In the genomic region with DNA sequence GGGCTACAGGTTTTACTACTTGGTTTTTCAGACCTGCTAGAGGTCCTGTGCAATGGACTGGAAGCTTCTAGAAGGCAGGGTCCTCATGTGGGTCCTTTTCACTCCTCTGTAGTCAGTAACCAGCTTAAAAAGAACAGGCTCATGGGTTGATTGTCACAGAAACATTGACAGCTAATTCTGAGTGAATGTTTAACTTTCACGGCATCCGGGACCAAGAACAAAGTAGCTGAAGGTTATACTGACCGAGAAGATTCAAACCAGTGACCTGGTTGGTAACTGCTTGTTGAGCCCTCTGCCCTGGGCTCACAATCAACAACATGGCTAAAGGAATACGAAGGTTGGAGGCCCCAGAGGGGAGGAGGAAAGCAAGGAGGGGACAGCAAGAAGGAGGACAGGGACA, we compare ENCODE assay signal across 43 mouse cellular contexts. TPM values are rescaled to one million over a fixed set of nuclear protein-coding genes. Genes with fewer than 3 reads are reported as not detected.
DNase-seq lines count a peak whose midpoint lies in the region; ATAC-seq and TF ChIP-seq lines count a peak whose summit lies in the region.
"Had no signal": no experiment of that assay in that cellular context is flagged by ENCODE, and none has a peak within 500 bp of the region (broad histone marks: within the 10 kb centered on the region; RNA-seq: fewer than 3 reads in every experiment).

No protein-coding gene starts in this region.

- ATAC-seq in liver, postnatal 0 days: peak; percentile 30; the same call in 1 of the 2 replicates
- ATAC-seq in liver, embryonic 11.5 days (replicated peaks; ENCODE audit: low FRiP score): no peak
- ATAC-seq: activated CD4-positive, CD25-positive, alpha-beta regulatory T cell, adult 4 months; forebrain, embryonic 16.5 days; intestine, embryonic 16.5 days; midbrain, embryonic 16.5 days had no signal

- 0 out of 2 replicates have a peak overlapping the region, but pooled peaks have one; percentile 36 for H3K27ac ChIP-seq in heart, embryonic 10.5 days
- H3K27ac ChIP-seq in liver, postnatal 0 days (ENCODE audit: low read depth): 0 out of 2 replicates have a peak overlapping the region, but pooled peaks have one; percentile 48
- no peak overlapping the region for H3K27ac ChIP-seq in liver, embryonic 11.5 days (ENCODE audit: low read depth, low read length)
- no peak overlapping the region for H3K27ac ChIP-seq in gastrocnemius, adult 2 months
- H3K27ac ChIP-seq: heart, adult 2 months; hindbrain, embryonic 12.5 days; limb, embryonic 12.5 days; liver, embryonic 14.5 days; lung, embryonic 15.5 days; neural tube, embryonic 12.5 days; stomach, embryonic 15.5 days had no signal

- H3K9ac ChIP-seq in liver, postnatal 0 days (replicated peaks): 0 out of 2 replicates have a peak overlapping the region, but pooled peaks have one; percentile 5
- H3K9ac ChIP-seq in liver, embryonic 11.5 days (ENCODE audit: low read depth, low read length): no peak overlapping the region
- H3K9ac ChIP-seq: hindbrain, embryonic 12.5 days; limb, embryonic 12.5 days; liver, embryonic 14.5 days; lung, embryonic 15.5 days; neural tube, embryonic 12.5 days; stomach, embryonic 15.5 days had no signal

- no peak overlapping the region for H3K4me3 ChIP-seq in heart, embryonic 10.5 days
- H3K4me3 ChIP-seq in liver, postnatal 0 days (ENCODE audit: low read depth, low read length): no peak overlapping the region
- no peak overlapping the region for H3K4me3 ChIP-seq in liver, embryonic 11.5 days (ENCODE audit: low read depth, low read length)
- no peak overlapping the region for H3K4me3 ChIP-seq in gastrocnemius, adult 2 months
- H3K4me3 ChIP-seq: erythroblast, embryonic 14.5 days; heart, adult 2 months; hindbrain, embryonic 12.5 days; limb, embryonic 12.5 days; lung, embryonic 15.5 days; neural tube, embryonic 12.5 days; stomach, embryonic 15.5 days had no signal

- H3K9me3 ChIP-seq in heart, embryonic 10.5 days: no peaks in the 10 kb centered on the region
- no peaks in the 10 kb centered on the region for H3K9me3 ChIP-seq in liver, postnatal 0 days (ENCODE audit: low read length)
- H3K9me3 ChIP-seq in liver, embryonic 11.5 days (ENCODE audit: control insufficient read depth, low read length): no peaks in the 10 kb centered on the region
- H3K9me3 ChIP-seq: hindbrain, embryonic 12.5 days; limb, embryonic 12.5 days; lung, embryonic 15.5 days; neural tube, embryonic 12.5 days; stomach, embryonic 15.5 days had no signal

- no peak overlapping the region for H3K4me2 ChIP-seq in liver, postnatal 0 days (ENCODE audit: low read depth, low read length)
- no peak overlapping the region for H3K4me2 ChIP-seq in liver, embryonic 11.5 days
- H3K4me2 ChIP-seq: hindbrain, embryonic 12.5 days; limb, embryonic 12.5 days; lung, embryonic 15.5 days; midbrain, embryonic 11.5 days; neural tube, embryonic 12.5 days; stomach, embryonic 15.5 days had no signal

- no peak for DNase-seq in heart, embryonic 10.5 days (ENCODE audit: low spot score)
- DNase-seq in heart, postnatal 25 days (ENCODE audit: low spot score): no peak
- DNase-seq in liver, postnatal 0 days: no peak
- DNase-seq in liver, embryonic 11.5 days (ENCODE audit: low spot score): no peak
- DNase-seq in kidney, postnatal 14 days: peak; percentile 47
- DNase-seq in yolk sac, embryonic 10.5 days (ENCODE audit: low spot score): peak; percentile 49
- no peak for DNase-seq in gastrocnemius, adult 2 months
- no peak for DNase-seq in thymus, postnatal 0 days (ENCODE audit: low spot score)
- DNase-seq: adrenal gland, adult 2 months; adrenal gland, postnatal 36 days; cerebellum, adult 18-20 months; cerebellum, postnatal 10 days; heart, postnatal 14 days; thymus, adult 2 months; thymus, postnatal 4 days had no signal

- WGBS in heart, embryonic 10.5 days: 81% methylated on average over 4 of the region's 4 CpGs
- WGBS in liver, postnatal 0 days (ENCODE audit: insufficient replicate concordance): 56% methylated on average over 4 of the region's 4 CpGs
- WGBS in liver, embryonic 11.5 days: 70% methylated on average over 4 of the region's 4 CpGs

- H3K36me3 ChIP-seq in heart, embryonic 10.5 days: no peaks in the 10 kb centered on the region
- H3K36me3 ChIP-seq in liver, postnatal 0 days (replicated peaks; ENCODE audit: insufficient read depth, low read length): no peaks in the 10 kb centered on the region
- no peaks in the 10 kb centered on the region for H3K36me3 ChIP-seq in liver, embryonic 11.5 days (ENCODE audit: control insufficient read depth, insufficient read depth, low read length)
- H3K36me3 ChIP-seq: hindbrain, embryonic 12.5 days; limb, embryonic 12.5 days; lung, embryonic 15.5 days; neural tube, embryonic 12.5 days; stomach, embryonic 15.5 days had no signal

- TF ChIP-seq EP300 in liver, postnatal 0 days (IDR thresholded peaks at IDR 0.05; ENCODE audit: low read depth): no peak

- peaks cover 10% of the 10 kb centered on the region; the same call in 1 of the 2 replicates for H3K4me1 ChIP-seq in heart, embryonic 10.5 days
- H3K4me1 ChIP-seq in liver, postnatal 0 days (ENCODE audit: insufficient read depth): peaks cover 15% of the 10 kb centered on the region; the same call in 1 of the 2 replicates
- H3K4me1 ChIP-seq in liver, embryonic 11.5 days (replicated peaks; ENCODE audit: control insufficient read depth, insufficient read depth, low read length): peaks cover 3% of the 10 kb centered on the region; the same call in 1 of the 2 replicates
- H3K4me1 ChIP-seq: hindbrain, embryonic 12.5 days; neural tube, embryonic 12.5 days; stomach, embryonic 15.5 days had no signal

- H3K27me3 ChIP-seq in heart, embryonic 10.5 days (ENCODE audit: insufficient read depth, poor library complexity, severe bottlenecking): no peaks in the 10 kb centered on the region
- H3K27me3 ChIP-seq in liver, postnatal 0 days (ENCODE audit: insufficient read depth, low read length): no peaks in the 10 kb centered on the region
- no peaks in the 10 kb centered on the region for H3K27me3 ChIP-seq in liver, embryonic 11.5 days (replicated peaks; ENCODE audit: control insufficient read depth, insufficient read depth, low read length)
- H3K27me3 ChIP-seq: CH12.LX; hindbrain, embryonic 12.5 days; lung, embryonic 15.5 days; neural tube, embryonic 12.5 days; stomach, embryonic 15.5 days had no signal

- intact Hi-C loops in heart, postnatal 25 days (cut with DNase I): no loop called here
- intact Hi-C loops in gastrocnemius, adult 2 months (cut with DNase I): no loop called here

- no peak for TF ChIP-seq CTCF in liver, postnatal 0 days (IDR thresholded peaks at IDR 0.05; ENCODE audit: low read depth)
- TF ChIP-seq CTCF in gastrocnemius, adult 2 months (IDR thresholded peaks at IDR 0.05): no peak

RNA-seq across cellular contexts. Expression of a gene that starts 14.4 kb away (rescaled TPM):
- not detected in 2 replicates for polyA plus RNA-seq in heart, embryonic 10.5 days (2016; fragmentation: Nextera tagmentation; extraction: Ambion mirVana)
- total RNA-seq in heart, postnatal 25 days (2021): not detected
- not detected in 2 replicates for polyA plus RNA-seq in liver, postnatal 0 days (2015; fragmentation: Nextera tagmentation; extraction: Ambion mirVana)
- not detected in 2 replicates for polyA plus RNA-seq in liver, embryonic 11.5 days (2014; fragmentation: Nextera tagmentation; extraction: Ambion mirVana)
- not detected for total RNA-seq in gastrocnemius, adult 2 months (2021)
- not detected in 2 replicates for polyA plus RNA-seq in thymus, postnatal 0 days (2015; fragmentation: Nextera tagmentation; extraction: Ambion mirVana)
- total RNA-seq: adrenal gland, adult 2 months; adrenal gland, postnatal 36 days; CH12.LX; common myeloid progenitor, adult 5-6 weeks; ES-E14; gastrocnemius, adult 8-10 months; gastrocnemius, postnatal 4 days; heart, adult 2 months; heart, postnatal 14 days; layer of hippocampus, adult 18-20 months; layer of hippocampus, postnatal 10 days; left cerebral cortex, adult 18-20 months; left cerebral cortex, postnatal 14 days; megakaryocyte, adult 5-6 weeks had no signal
- polyA plus RNA-seq: activated CD4-positive, CD25-positive, alpha-beta regulatory T cell, adult 4 months; adrenal gland, adult 2 months; brain, embryonic 14.5 days; C2C12; embryonic facial prominence, embryonic 14.5 days; erythroblast, embryonic 14.5 days; forebrain, embryonic 11.5 days; forebrain, embryonic 16.5 days; heart, adult 2 months; heart, embryonic 14.5 days; hindbrain, embryonic 12.5 days; intestine, embryonic 16.5 days; limb, embryonic 12.5 days; liver, embryonic 14.5 days; lung, embryonic 15.5 days; midbrain, embryonic 11.5 days; midbrain, embryonic 16.5 days; neural tube, embryonic 12.5 days; stomach, embryonic 15.5 days; thymus, adult 2 months had no signal

RNA-seq across cellular contexts. Expression of a gene that starts 38.4 kb away (rescaled TPM):
- polyA plus RNA-seq in heart, embryonic 10.5 days (2016; fragmentation: Nextera tagmentation; extraction: Ambion mirVana): 9.2 TPM in 2 replicates
- total RNA-seq in heart, postnatal 25 days (2021): 10 to 100 TPM; 20.8 to 27.2 TPM
- polyA plus RNA-seq in liver, postnatal 0 days (2015; fragmentation: Nextera tagmentation; extraction: Ambion mirVana): 1.3 and 1.5 TPM in 2 replicates
- 1.7 and 2.3 TPM in 2 replicates for polyA plus RNA-seq in liver, embryonic 11.5 days (2014; fragmentation: Nextera tagmentation; extraction: Ambion mirVana)
- 1 to 10 TPM; 5.7 to 6.1 TPM for total RNA-seq in gastrocnemius, adult 2 months (2021)
- 3.6 and 5.5 TPM in 2 replicates for polyA plus RNA-seq in thymus, postnatal 0 days (2015; fragmentation: Nextera tagmentation; extraction: Ambion mirVana)
- total RNA-seq: megakaryocyte, adult 5-6 weeks had no signal
- polyA plus RNA-seq: activated CD4-positive, CD25-positive, alpha-beta regulatory T cell, adult 4 months; erythroblast, embryonic 14.5 days had no signal

Comparison
In these comparisons a context has a peak if more than half of its experiments do, and no peak if none do; other contexts are left out.
1. H3K27ac ChIP-seq: peak in heart, embryonic 10.5 days (single experiment) and liver, postnatal 0 days (single experiment); none in liver, embryonic 11.5 days (single experiment) and gastrocnemius, adult 2 months (single experiment).
2. DNase-seq: peak in kidney, postnatal 14 days (single experiment) and yolk sac, embryonic 10.5 days (single experiment); none in heart, embryonic 10.5 days (single experiment), heart, postnatal 25 days (single experiment), liver, postnatal 0 days (single experiment), liver, embryonic 11.5 days (single experiment), gastrocnemius, adult 2 months (single experiment) and thymus, postnatal 0 days (single experiment).